Mouse (Mus musculus) cerebellum, adult 2 months (tissue): ENCODE measurements around the gene Man1c1.

Experiments
- CTCF ChIP-seq: fragments of 200-500 bp; IDR thresholded peaks from 2 replicates; pipeline ENCODE4 v1.5.1; 2011; ENCODE audit warnings: low read depth, mild to moderate bottlenecking, control low read depth, low read length, moderate library complexity, borderline replicate concordance; ENCODE audit not compliant: insufficient read depth
- POLR2A ChIP-seq: fragments of 200-500 bp; IDR thresholded peaks from 2 replicates; pipeline ENCODE4 v1.6.1; 2011; ENCODE audit warnings: low read length, control low read depth, borderline replicate concordance; ENCODE audit not compliant: insufficient read depth

DNA sequence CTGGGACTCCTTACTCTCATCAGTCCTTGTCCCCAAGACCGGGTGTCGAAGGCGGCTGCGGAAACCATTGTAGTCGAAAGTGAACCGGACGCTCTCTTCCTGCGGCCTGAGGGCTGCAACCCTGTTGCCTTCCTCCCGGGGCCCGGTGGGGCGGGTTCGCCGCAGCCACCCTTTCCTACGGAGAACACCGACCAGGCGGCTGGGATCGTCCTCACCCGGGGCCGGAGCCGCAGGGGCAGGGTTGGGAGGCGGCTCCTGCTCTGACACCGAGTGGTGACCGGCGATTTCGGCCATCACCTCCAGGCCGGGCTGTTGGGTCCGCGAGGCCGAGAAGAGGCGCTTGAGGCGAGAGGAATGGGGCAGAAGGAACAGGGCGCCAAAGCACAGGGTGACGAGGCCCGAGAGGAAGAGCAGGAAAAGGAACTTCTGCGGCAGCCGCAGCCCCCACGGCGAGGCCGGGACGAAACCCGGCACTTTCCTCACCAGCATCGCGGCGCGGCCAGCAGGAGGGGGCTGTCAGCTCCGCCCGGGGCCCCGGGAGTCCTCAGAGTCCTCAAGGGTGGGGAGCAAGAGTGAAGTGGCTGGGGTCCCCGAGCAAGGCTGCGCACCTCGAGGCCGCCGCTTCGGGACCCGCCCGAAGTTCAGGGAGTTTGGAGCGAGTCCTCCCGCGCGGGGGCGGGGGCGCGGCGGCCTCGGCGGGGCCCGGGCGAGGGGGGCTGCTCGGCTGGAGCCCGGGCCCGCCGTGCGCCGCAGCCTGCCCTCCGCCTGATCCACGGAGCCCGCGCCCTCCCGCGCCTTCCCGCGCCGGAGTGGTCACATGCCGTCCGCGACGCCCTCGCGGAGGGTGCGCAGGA is 882 bp downstream of the Man1c1 start:
- TF ChIP-seq CTCF (no peak), POLR2A (no peak)
